Mouse (Mus musculus): ENCODE data around the gene Ubqln4.
"Not testable (repeated sequence)": the region's sequence is repeated elsewhere in the genome, so short reads cannot be mapped to it uniquely, and the experiment has no call there.

Ubqln4 gene

DNA sequence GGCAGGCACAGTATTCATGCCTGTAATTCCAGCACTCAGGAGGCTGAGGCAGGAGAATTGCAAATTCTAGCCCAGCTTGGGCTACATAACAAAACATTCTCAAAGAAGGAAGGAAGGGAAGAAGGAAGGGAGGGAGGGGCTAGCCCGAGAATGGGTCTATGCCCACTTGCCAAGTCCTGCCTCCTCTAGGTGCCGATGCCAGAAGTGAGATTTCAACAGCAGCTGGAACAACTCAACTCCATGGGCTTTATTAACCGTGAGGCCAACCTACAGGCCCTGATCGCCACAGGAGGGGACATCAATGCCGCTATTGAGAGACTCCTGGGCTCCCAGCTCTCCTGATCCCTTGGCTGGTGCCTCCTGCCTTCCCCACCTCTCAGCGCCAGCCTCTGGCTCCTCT lies 14.3 kb downstream of the Ubqln4 start:
- DNase-seq (ENCODE audit: low spot score): no peak

DNA sequence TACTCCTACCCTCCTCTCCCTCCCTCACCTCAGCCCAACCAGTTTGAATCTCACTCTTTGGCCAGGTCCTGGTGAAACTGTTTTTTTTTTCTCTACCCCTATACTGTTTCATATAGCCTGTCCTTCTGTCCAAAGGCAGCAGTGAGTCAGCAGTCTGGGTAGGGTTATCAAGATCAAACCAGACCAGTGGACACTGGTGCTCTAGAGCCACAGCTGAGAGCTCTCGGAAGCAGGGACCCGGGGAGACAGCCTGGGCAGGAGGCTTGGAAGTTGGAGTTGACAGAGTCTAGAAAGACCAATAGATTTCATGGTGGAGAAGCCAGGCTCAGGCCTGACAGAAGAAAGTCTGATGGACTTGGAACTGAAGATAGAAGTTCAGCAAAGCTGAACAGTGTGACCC lies 15.1 kb downstream of the Ubqln4 start:
- DNase-seq (ENCODE audit: low spot score): no peak

DNA sequence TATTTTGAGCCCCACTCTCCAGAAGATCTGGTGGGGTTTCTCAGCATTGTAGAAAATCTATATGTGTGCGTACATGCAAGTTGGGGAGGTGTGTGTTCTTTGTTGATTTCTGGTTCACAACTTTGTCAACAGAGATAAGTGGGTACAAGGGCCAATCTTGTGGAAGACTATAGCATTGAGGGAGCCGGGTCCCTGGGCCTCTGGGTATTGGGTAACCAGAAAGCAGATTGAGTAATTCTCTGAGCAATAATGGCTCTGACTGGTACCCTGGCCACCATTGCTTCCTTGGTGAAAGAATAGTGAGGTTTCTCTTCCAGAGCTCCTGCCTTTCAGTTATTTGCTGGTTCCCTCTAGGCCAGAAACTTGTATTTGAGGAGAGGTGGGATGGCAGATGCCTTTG lies 15.5 kb downstream of the Ubqln4 start:
- no peak for DNase-seq (ENCODE audit: low spot score)

DNA sequence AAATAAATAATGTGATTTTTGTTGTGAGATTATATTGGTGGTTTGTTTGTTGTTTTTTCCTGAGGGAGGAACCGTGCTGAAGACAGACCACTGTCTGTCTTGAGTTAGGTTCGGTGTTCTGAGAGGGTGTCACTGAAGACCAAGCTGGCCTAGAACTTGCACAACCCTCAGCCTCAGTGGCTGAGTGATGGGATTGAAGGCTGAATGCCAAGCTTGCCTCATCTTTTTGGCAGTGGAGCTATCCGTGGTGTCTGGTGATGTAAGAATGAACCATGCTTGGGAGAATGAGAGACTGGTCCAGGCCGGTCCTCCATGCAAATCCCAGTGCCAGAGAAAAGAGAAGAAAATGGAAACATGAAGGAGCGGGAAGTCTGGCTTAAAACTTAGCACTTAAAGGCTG lies 16.1 kb downstream of the Ubqln4 start:
- no peak for DNase-seq (ENCODE audit: low spot score)

DNA sequence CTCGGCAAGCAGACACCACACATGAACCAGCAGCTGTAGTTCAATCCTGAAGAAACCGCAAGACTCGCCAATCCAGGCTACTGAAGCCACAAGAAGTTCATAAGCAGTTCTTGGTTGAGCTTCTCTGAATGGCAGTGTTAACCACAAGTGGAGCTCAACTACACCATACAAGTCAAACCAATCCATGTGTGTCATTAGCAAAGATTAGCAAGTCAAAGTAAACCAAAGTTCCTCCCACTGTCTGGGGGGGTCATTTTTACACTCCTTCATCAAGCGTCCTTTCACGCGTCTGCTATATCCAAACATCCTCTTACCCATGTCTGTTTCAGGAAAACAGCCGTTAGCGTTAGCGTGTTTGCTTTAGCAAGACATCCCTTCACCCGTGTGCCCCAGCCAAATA lies 16.8 kb downstream of the Ubqln4 start:
- no peak for DNase-seq (ENCODE audit: low spot score)

DNA sequence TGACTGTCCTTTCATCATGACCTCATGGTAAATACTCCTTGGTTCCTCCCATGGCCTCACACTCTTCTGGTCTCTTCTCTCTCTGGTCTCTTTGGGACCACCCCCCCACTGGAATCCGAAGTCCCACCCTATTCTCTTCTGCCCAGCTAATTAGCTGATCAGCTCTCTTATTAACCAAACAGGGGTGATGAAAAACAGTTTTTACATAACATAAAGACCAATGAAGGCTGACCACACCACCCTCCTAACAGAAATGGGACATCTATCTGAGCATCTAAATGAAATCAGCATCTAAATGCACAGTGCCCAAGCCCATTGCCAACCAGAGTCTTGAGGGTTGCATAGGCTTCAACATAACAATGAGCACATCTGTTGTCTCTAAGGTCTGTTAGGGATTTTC lies 18.3 kb downstream of the Ubqln4 start:
- DNase-seq (ENCODE audit: low spot score): no peak

DNA sequence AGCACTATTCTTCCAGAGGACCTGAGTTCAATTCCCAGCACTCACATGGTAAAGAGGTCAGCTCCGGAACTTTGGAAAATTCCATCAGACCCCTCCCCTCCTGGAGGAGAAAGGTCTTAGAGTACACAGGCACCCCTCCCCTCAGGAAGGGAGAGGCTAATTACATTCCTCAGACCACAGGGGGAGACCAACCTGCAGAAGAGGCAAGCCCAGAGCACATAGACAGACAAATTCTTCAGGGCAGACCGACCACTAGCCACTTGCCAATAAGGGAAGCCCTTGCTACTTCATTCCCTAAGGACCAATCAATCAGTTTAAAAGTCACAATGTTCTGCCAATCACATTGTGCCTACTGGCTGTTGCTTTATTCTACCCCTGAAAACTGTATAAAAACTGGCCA lies 19.3 kb downstream of the Ubqln4 start:
- no peak for DNase-seq (ENCODE audit: low spot score)

DNA sequence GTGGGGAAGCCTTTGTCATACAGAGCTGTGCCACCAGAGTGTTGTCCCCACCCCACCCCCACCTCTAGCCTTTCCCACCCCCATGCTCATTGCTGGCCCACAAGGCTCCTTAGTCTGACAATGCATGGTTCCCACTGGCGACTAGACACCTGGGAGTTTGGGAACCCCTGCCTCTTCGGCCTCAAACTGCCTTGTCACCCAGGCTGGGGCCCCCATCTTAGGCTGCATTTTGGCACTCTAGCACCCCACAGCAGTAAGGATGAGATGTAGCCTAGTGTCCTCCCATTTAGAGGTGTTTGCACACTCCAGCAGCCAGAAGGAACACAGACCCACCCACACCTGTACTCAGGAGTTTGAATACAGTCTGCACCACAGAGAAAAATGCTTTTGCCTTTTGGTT lies 20.3 kb downstream of the Ubqln4 start:
- no peak for DNase-seq (ENCODE audit: low spot score)

DNA sequence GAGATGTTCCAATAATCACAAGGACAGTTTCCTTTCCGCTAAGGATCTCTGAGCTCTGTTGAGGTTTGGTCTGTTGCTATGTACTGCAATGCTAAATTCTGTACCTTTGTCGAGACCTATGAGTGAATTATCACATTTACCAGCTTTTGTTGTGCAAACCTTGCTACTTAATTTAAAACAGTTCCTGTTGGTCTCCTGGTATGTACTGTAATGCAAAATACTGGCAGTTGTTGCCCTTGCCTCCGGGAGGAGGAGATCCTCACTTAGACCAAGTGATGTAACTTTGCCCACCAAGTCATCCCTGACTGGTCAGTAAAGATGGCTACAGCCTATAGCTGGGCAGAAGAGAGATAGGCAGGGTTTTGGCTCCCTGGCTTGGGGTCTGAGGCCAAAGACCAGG lies 22.0 kb downstream of the Ubqln4 start, which contains the start of gene Ssr2:
TSS of gene Ssr2 (plus strand) at position 337 of the 400 bp plus-strand sequence.
- no peak for DNase-seq (ENCODE audit: low spot score)

DNA sequence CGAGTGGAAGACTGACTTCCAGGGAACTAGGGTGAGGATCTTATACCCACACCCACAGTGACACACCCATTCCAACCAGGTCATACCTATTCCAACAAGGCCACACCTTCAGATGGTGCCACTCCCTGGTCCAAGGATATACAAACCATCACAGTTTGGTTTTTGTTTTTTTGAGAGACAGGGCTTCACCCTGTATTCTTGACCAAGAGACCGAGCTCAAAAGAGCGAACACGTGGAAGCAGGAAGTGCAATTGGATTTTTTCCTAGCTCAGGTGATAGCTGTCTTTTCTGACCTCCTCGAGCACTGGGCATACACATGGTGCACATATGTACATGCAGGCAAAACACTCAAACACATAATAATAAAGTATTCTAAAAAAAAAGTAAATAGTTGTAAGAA lies 24.3 kb downstream of the Ubqln4 start:
- not testable (repeated sequence) for DNase-seq (ENCODE audit: low spot score)

DNA sequence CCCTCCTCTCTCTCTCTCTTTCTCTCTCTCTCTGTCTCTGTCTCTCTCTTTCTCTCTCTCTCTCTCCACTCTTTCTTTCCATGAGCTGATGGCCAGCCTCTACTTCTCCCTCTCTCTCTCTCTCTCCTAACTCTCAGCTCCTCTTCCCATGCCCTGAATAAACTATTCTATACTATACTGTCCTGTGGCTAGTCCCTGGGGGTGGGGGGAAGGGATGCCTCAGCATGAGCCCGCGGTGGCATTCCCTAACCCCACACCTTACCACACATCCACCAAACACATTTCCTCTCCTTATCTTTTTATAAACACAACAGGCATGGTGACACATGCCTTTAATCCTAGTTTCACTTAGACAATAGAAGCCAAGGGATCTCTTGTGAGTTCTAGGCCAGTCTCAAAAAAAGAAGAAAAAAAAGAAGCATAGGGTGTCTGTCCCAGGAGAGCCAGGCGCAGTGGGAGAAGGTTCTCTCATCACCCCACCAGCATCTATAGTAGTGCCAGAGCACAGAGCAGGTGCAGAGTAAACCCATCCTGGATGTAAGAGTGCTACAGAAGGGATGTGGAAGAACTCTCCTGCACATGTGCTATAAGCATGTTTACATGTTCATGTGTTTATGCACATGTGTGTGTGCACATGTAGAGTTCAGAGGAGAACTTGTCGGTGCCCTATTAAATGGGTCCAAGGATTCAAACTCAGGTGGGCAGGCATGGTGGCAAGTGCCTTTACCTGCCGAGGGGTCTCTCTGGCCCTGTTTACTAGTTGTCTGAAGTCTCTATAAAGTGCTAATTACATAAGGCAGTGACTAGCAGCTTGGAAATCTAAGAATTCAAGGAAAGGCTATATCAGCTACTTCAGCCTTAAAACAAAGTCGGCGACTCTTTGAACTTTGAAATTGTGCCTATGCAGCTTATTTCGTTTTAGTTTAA lies 25.2 kb downstream of the Ubqln4 start:
- no peak for DNase-seq (ENCODE audit: low spot score)

DNA sequence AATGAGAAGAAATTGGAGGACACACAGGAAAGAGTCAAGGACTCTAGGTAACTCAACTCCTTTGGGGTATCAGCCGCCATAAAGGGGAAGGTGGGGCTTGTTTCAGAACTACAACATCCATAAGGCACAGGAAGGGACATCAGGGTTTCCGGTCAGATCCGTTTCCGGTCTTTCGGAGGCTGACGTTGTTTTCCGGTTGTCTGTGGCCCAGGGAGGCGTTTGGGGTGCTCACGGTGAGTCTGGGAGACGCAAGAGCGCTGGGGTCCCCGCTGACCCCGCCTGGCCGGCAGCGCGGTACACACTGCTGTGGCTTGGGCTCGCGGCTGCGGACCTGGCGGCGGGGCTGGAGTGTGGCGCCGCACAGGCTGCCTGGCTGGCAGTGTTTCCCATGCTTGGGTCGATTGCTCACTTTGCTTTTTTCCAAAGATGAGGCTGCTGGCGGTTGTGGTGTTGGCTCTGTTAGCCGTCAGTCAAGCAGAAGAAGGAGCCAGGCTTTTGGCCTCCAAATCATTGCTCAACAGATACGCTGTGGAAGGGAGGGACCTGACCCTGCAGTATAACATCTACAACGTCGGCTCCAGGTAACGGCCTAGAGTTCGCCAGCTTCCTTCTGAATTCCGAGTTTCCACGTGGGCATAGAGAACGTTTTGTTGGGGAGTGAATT lies 26.0 kb downstream of the Ubqln4 start:
- no peak for DNase-seq (ENCODE audit: low spot score)

DNA sequence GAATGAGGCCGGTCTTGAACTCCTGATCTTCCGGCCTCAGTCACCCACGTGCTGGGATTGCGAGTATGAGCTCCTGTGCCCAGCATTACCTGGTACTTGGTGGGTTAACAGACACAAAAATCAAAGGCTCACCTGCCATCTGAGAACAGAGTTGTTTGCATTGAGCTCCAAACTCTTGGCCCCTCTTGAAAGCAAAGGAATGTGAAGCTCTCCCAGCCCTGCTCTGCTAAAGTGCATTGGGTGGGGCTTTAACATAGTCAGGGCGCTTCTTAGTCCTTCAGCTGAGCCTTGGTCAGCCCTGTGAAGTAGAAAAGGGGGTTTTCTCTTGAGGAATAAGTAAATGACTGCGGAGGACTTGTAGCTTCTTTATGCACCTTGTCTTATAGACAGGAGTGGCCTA lies 32.2 kb downstream of the Ubqln4 start:
- no peak for DNase-seq (ENCODE audit: low spot score)

DNA sequence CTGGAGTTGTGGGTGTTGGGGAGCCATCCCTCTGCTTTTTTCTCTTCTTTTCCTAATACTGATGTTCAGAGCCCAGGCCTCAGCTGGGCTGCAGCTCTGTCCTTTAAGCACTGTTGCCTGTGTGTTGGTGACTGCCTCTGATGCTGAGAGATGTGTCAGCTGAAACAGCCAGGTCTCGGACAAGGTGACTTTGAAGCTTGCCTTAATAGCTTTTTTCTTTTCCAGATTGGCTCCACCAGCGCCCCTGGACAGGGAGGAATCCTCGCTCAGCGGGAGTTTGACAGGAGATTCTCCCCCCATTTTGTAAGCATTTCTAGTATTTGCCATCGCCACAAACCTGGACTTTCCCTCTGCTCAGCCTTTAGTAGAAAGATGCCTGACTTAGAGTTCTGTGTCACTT lies 33.1 kb downstream of the Ubqln4 start:
- no peak for DNase-seq (ENCODE audit: low spot score)

DNA sequence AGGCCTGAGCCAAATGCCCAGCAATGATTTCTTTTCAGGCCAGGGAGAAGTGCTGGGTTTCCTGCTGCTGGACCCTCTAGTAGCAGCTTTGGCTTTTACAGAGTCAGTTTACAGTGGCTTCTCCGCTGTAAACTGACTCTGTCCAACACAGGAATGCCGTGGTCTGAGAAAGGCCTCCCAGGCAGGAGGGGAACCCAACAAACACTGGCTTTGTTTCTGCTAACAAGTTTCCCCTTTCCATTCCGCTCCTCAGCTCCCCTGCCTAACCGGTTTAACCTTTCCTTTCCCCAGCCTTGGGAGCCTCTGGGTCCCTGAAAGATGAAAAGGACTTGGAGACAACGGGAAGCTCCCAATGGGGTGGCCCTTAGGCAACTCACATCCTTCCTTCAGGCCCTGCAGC lies 36.7 kb downstream of the Ubqln4 start:
- DNase-seq (ENCODE audit: low spot score): no peak

DNA sequence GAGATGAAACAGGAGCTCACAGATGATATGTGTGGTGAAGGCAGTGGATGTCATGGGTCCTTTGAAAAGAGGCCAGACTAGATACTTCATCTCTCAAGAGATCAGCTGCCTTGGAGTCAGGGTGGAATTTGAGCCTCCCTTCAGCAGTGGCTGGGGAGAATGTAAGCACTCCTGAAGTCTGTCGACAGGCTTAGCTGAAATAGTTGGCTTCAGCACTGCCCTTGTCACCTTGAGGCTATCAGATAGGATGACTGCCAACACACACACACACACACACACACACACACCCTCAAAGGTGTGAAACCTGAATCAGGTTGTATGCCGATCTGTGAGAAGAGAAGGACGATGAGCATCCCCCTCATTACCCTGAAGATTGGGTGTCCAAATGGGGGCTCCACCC lies 37.5 kb downstream of the Ubqln4 start:
- DNase-seq (ENCODE audit: low spot score): no peak

DNA sequence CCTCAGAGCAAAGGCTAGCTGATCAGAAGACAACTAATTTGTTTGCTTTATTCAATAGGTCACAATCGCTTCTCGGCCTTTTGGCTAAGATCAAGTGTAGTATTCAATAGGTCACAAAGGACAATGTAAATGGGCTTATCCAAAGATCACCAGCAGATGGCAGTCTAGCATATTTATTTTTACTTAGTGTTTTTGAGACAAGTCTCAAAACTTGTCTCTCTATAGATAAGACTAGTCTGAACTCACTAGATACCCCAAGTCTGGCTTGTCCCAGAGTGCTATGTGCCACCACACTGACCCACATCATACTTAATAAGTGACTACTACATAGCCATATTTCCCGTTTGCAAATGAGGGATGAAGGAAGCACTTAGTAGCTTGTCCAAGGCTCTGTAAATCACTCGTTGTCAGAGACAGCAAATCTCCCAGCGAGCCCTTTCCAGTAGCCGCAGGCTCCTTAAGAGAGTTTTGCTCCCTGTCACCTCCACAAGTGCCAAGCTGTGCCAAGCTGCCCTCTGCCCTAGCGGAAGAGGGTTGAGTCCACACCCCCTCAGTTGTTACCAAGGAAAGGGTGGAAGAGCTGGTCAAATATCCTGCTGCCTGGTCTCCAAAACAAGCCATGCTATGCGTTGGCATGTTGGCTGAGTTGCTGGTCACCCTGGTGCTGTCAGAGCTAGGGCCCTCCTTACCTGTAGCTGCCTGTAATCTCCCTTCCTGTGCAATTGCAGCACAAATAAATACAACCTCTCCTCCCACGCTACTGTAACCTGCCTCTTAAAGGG lies 38.6 kb downstream of the Ubqln4 start:
- no peak for DNase-seq (ENCODE audit: low spot score)

DNA sequence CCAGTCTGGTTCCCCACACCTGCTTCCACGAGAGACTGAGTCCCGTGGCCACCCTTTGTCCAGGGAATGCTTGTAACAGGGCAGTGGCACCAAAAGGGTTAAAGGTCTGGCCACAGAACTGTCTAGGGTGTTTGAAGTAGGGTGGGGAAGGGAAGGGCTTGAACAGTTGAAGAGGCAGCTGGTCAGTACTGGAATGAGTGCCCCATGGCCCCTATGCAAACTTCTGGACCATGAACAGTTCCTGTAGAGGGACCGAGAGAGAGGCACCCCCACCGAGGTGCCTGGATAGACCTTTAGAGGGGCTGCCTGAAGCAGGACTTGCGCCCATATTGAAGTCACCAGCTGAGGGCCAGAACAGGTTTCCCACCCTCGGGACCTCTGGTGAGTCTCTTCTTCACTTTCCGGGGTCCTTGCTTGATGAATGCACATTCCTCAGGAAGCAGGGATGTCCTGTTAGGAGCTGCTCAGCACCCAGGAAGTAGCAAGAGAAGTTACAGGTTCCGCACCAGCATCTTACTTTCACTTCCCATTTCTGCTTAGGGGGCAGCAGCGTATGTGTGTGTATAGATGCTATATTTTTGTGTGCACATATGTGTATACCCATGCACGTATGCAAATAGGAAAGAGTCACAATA lies 39.5 kb downstream of the Ubqln4 start:
- DNase-seq (ENCODE audit: low spot score): no peak

DNA sequence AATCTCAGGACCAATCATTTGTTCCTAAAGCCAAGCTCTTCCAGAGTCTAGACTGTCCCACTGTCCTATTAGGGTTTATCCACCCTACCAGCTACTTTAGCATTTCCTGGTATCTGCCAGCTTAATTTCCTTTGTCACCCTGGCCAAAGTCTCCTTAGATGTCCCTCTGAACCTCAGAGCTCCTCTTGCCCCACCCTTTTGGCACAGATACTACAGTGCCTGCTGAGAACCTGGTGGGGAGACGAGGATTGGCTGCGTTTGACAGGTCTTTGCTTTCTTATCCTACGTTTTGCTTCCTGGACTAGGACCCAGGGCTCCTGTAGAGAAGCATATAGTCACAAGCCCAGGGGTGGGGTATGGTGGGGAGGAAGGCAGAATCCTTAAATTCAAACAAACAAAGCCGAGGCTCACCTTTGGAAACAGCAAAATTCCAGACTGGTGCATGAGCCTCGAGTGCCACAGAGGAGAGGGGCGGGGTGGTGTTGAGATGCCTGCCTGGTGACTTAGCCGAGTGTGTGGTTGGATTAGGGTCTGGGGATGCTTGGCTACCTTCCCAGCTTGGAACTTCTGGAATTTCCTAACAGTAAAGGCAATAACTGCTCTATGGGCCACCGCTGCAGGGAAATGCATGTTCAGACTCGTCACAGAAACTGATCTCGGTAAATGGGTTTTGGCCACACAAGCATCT lies 40.5 kb downstream of the Ubqln4 start:
- no peak for DNase-seq (ENCODE audit: low spot score)

DNA sequence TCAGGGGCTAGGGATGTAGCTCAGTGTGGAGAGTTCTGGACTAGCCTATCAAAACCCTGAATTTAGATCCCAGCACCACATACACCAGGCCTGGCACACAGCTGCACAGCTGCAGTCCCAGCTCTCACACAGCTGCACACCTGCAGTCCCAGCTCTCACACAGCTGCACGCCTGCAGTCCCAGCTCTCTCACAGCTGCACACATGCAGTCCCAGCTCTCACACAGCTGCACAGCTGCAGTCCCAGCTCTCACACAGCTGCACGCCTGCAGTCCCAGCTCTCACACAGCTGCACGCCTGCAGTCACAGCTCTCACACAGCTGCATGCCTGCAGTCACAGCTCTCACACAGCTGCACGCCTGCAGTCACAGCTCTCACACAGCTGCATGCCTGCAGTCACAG lies 43.0 kb downstream of the Ubqln4 start:
- DNase-seq (ENCODE audit: low spot score): not testable (repeated sequence)

DNA sequence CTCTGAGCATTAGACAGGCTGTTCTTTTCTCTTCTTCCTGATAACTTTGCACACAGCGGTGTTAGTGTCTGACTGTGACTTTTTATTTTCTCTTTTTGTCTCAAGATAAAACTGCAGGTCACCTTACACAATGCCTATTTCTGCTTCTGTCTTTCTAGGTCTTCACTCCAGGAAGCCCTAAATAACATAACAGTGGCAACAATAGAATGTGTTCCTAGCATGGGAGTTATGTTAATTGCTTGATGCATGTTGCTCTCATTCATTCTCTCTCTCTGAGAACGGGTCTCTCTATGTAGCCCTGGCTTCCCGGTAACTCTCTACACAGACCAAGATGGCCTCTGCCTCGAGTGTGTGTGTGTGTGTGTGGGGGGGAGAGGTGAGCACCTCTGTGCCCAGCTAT lies 48.9 kb downstream of the Ubqln4 start:
- DNase-seq (ENCODE audit: low spot score): no peak

DNA sequence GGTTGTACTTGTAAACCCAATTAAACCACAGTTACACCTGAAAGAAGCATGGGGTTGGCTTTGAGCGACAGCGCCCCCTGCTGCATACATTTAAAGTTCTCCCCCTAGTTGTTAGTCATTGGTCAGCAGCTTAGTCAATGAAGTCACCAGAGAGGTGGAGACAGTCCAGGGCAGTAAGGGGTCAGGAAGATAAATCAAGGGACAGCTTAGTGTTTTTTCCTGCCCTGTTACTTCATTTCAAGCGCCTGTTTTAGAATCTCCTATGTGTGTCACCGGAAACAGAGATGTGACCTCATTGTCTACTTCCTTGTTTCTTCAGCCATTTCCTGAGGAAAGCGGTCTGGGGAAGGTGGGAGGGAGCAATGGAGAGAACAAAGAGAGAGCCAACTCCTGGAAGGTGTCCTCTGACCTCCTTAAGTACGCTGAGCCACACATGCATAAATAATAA lies 50.2 kb downstream of the Ubqln4 start:
- no peak for DNase-seq (ENCODE audit: low spot score)
